Mouse (Mus musculus): ENCODE measurements around the gene Pcbd1. TPM values are rescaled to one million over a fixed set of nuclear protein-coding genes. Genes with fewer than 3 reads are reported as not detected.
"Not testable (repeated sequence)": the region's sequence is repeated elsewhere in the genome, so short reads cannot be mapped to it uniquely, and the experiment has no call there.

Gene Pcbd1
- polyA plus RNA-seq, 1 experiment from 2014 or later: 2.7 TPM

DNA sequence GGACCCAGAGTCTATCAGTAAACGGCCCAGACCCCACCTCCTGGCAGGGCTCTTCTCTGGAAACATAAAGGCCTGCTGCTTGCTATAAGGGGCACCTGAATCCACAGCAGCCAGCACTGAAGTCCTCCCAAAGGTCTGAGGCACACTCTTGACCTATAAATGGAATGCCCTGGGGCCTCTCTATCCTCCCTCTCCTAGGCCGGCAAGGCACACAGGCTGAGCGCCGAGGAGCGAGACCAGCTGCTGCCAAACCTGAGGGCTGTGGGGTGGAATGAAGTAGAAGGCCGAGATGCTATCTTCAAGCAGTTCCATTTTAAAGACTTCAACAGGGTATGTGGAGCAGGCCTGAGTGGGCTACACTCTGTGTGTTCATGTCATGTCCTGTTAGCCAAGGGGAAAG is 2.7 kb downstream of the Pcbd1 start:
- no peak for DNase-seq (ENCODE audit: low spot score)

DNA sequence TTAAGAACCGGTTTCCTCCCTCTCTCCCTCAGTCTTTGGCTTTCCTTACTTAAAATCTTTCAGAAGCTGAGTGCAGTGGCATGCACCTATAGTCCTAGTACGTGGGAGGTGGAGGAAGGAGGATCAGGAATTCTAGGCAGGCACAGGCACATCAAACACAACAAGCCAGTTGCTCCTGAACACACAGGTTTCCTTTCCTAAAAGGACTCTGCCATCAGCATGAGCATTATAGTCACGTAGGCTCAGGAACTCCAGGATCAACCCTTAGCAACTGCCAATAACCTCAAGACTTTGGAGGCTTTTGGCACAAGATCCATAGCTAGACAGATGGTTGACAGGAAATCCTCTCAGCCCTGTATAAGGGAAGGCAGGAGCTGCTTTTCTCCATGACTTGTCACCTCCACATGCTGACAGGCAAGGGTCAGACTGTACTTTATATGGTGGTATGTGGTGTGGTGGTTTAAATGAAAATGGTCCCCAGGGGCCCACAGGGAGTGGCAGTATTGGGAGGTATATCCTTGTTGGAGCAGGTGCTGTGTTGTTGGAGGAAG is 14.5 kb downstream of the Pcbd1 start:
- DNase-seq (ENCODE audit: low spot score): no peak

DNA sequence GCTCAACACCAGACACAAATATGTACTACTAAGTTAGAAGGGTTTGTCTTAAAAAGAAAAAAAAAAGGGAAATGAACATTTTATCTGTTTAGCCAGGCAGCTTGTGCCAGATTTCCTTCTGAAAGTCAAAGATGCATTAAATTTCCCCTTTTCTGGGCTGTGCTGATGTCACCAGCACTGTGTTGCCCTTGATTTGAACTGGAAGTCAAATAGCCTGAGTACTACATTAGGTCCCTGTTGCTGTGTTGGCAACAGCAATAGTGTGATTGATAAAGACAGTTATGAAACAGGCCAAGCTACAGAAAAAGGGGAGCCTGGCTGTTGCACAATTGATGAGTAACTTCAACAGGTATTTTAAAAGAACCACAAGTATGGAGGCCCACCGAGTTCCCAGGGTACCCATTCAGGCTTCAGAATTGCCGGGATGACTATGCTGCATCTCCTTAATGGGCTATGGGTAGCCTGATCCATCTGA is 25.2 kb downstream of the Pcbd1 start:
- no peak for DNase-seq (ENCODE audit: low spot score)

DNA sequence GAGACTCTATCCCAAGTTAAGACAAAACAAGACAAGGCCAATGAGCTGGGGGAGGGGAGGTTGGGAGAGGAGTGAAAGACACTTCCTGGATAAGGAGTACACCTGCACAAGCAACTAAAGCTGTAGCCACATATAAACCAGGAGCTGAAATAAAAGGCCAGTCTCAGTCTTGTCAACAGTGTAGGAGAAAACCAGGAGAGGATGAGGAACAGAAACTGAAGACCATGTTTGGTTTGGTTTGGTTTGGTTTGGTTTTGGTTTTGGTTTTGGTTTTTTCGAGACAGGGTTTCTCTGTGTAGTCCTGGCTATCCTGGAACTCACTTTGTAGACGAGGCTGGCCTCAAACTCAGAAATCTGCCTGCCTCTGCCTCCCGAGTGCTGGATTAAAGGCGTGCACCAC is 32.6 kb downstream of the Pcbd1 start:
- not testable (repeated sequence) for DNase-seq (ENCODE audit: low spot score)

DNA sequence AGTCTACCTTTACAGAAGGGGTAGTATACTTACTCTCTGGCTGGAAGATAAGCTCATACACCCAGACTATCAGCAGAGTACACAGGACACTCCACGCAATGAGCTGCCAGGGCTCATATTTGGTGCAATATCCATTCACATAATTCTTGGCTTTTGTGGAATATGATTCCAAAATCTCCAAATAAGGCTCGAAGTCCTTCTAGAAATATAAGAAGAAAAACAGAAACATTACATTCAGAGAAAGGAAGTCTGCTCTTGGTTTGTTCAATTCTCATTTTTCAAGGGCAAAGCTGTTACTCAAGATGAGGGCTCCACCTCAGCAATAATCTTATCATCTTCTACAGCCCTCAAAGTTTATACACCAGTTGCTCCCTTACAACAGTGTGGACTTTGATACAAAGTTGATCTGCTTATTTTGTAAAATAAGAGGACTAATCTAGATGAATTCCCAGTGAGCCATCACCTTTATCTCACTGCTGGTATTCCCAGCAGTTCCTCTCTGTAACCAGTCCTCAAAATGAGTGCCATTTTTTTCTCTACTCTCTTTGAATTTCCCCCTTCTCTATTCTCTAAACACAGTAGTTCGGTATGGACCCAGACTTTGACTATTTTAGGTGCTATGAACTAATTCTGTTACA is 34.3 kb downstream of the Pcbd1 start:
- no peak for DNase-seq (ENCODE audit: low spot score)

DNA sequence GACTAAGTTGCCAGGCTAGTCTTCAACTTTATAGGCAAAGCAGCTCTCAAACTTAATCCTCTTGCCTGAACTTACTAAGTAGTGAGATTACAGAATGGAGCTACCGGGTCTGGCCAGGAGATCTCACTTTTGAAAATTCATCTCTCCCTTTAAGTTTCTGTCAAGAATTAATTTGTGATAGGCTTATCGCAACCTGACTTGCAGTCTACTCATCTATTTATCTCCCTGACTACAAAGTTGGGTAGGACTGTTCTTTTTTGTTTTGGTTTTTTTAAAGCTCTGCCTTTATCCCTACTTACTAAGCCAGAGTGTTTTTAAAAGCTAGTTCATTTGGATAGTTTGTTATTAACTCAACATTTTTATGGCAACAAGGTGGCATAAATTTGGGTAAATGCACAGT is 35.3 kb downstream of the Pcbd1 start:
- DNase-seq (ENCODE audit: low spot score): no peak

DNA sequence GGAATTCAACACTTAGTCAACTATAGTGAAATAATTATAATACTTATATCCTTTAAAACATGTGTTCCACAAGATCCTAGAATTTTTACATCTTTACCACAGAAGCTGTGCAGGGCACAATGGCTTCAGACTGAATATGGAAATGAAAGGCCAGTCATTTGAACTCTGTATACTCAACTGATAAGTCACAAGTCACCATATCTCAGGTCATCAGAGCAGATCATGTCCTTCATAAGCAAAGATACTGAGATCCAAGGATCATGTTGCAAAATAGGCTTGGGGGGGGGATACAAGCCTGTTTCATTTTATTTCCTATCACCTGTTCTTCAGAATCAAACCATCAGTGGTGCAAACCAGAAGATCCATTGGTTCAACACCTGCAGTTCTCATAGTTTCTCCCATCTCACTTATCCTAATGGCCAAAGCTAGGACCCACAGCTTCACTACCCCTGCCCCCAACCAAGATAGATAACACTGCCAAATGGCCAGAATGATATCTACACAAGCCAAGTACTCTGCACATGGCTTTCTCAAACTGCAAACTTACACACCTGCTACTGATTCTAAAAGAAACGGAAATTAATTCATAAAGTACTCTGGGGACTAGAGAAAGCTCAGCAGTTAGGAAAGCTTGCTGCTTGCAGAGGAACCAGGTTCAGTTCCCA is 39.7 kb downstream of the Pcbd1 start:
- DNase-seq (ENCODE audit: low spot score): no peak

DNA sequence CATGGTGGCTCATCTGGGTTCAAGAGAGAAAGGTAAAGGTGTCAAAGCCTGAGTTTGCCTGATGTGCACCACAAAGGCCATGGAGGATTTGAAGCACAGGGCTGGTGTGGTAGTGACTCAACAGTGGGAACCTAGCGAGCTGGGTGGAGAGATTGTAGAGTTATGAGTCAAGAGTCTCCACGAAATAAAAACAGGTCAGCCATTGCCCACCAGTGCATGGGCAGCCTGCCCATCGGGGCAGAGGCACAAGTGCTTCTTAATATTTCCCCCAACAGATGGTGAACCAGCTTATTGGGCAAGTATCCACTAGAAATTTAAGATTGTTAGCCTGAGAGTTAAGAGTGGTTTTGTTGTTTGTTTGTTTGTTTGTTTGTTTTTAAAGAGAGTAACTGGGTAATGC is 41.8 kb downstream of the Pcbd1 start:
- no peak for DNase-seq (ENCODE audit: low spot score)

DNA sequence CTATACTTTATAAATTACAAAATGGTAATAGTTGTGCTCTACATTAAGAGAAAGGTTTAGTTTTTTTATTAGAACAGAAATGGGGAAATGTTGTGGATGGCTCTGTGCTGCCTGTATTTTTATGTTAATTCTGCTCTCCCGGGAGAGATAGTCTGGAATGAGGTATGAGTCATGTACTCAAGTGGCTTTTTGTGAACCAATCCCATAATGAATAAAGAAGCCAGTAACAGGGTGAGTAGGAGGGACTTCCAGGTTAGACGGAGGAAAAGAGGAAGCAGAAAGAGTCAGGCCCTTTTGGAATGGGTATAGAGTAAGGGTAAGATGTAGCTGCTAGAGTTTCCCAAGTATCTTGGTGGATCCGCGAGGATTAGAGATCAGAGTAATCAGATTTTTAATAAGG is 44.9 kb downstream of the Pcbd1 start:
- DNase-seq (ENCODE audit: low spot score): no peak

DNA sequence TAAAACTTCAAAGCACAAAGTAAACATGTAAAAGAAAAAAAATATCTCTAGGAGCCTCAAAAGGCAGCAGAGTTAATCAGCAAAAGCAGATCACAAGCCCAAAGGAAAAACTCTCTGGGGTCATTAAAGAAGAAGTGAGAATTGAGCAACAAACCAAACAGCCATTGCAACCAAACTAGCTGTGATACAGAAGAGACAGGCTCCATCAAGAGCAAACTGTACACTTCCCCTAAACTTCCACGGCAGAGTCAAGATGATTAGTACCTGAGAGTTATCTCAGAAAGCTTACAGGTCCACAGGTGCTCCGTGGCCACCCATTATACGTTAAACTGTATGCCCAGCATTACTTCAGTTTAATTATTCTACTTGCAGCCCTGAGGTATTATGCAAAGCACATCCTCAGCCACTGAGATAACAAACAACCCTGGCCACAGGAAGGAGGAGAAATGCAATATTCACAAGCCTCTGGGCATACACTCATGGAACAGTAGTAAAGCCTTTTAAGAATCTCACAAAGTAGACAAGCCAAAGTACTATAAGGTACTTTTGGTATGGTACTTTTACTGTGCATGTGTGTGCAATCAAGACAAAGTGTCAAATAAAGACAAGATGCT is 46.2 kb downstream of the Pcbd1 start:
- no peak for DNase-seq (ENCODE audit: low spot score)

DNA sequence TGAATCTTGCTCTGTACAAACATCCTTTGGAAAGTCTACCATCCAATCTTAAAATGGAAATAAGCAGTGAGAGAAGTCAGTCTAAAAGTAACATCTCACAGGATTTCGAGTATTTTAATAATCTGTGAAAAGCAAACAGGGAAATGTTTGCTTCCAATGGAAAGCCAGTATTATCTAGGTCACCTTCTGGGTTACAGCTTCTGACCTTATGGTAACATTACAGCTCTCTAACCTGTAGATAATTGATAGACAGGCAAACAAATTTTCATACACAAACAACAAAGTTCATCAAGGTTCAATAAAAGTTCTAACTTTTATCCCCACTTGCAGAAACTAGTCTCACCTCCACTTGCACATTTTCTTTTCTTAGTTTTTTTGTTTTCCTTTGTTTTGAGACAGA is 48.4 kb downstream of the Pcbd1 start:
- no peak for DNase-seq (ENCODE audit: low spot score)

DNA sequence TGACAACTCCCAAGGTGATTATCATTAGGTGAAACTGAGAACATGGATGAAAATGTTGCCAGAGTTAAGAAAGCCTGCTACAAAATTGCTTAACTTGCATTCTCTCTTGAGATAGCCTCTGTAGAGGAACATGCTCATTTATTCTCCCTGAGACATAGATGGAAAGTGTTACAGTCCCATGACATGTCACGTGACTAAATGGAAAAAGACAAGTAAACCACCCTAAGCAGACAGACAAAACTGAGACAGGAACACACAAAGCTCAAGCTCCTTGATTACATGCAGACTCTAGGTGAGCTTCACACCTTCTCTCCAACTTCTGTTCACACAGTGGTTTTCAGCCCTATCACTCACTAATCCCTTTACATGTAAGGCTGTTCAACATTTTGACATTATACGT is 54.2 kb downstream of the Pcbd1 start:
- no peak for DNase-seq (ENCODE audit: low spot score)

Small RNA genes within 50 kb of the gene (microRNA-seq; reads per million reads assigned to microRNA genes)
- not detected for gene Gm44308 (ENCODE audit: borderline number of aligned reads)

Other genes starting within 250 kb of the Pcbd1 start
- 95.2 and 111 TPM in 2 replicates for gene Sgpl1, start 58.4 kb downstream of the Pcbd1 start, polyA plus RNA-seq (2015; fragmentation: Nextera tagmentation; extraction: Ambion mirVana)
- gene Tbata, start 82.6 kb downstream of the Pcbd1 start, polyA plus RNA-seq (2015; fragmentation: Nextera tagmentation; extraction: Ambion mirVana): 680 and 1,001 TPM in 2 replicates
- 0.31 and 0.49 TPM in 2 replicates for gene Adamts14, start 184.1 kb downstream of the Pcbd1 start, polyA plus RNA-seq (2015; fragmentation: Nextera tagmentation; extraction: Ambion mirVana)
- 3.1 and 3.6 TPM in 2 replicates for gene Prf1, start 208.5 kb downstream of the Pcbd1 start, polyA plus RNA-seq (2015; fragmentation: Nextera tagmentation; extraction: Ambion mirVana)